Mouse (Mus musculus) spleen, adult 2 months (tissue): Measurements from ENCODE around the gene Rpgrip1l. TPM values are rescaled to one million over a fixed set of nuclear protein-coding genes. Genes with fewer than 3 reads are reported as not detected.

Experiments
- DNase-seq, 2 experiments: peaks; one replicate each; pipeline versions ENCODE4 v3.0.0 to v3.0.0-alpha.2; 2012 to 2021; ENCODE audit warnings: low spot score in 2 of 2, low read depth in 1 of 2
- H3K27ac ChIP-seq: fragments of 200-500 bp; 2 replicates; pipeline ENCODE4 v1.5.1; 2012; ENCODE audit warnings: low read length, inconsistent platforms; ENCODE audit not compliant: insufficient read depth
- H3K27me3 ChIP-seq: fragments of 200-500 bp; 2 replicates; pipeline ENCODE4 v1.6.1; 2012; ENCODE audit warnings: mild to moderate bottlenecking, moderate library complexity, low read length, inconsistent platforms; ENCODE audit not compliant: control insufficient read depth, insufficient read depth
- H3K36me3 ChIP-seq: fragments of 200-500 bp; 2 replicates; pipeline ENCODE4 v1.6.1; 2012; ENCODE audit warnings: mild to moderate bottlenecking, low read length, inconsistent platforms; ENCODE audit not compliant: control insufficient read depth, insufficient read depth
- H3K4me1 ChIP-seq: fragments of 200-500 bp; 2 replicates; pipeline ENCODE4 v1.6.1; 2011; ENCODE audit warnings: inconsistent platforms; ENCODE audit not compliant: control insufficient read depth, insufficient read depth, insufficient read length
- H3K4me3 ChIP-seq: fragments of 200-500 bp; 2 replicates; pipeline ENCODE4 v1.5.1; 2011; ENCODE audit warnings: mild to moderate bottlenecking, inconsistent platforms; ENCODE audit not compliant: insufficient read depth, insufficient read length; ENCODE audit errors: extremely low read depth
- CTCF ChIP-seq: fragments of 200-500 bp; IDR thresholded peaks from 2 replicates; pipeline ENCODE4 v1.5.1; 2011; ENCODE audit warnings: mild to moderate bottlenecking, inconsistent platforms; ENCODE audit not compliant: insufficient read depth, insufficient read length, insufficient replicate concordance; ENCODE audit errors: extremely low read depth
- POLR2A ChIP-seq: fragments of 200-500 bp; IDR thresholded peaks from 2 replicates; pipeline ENCODE4 v1.6.1; 2011; ENCODE audit warnings: low read depth, low read length, inconsistent platforms
- WGBS: fragments of 180-500 bp; shearing (Covaris S2); methylation state at CpG from one replicate; pipeline ENCODE4 v1.1.7; 2018; 5-methylcytosine and 5-hydroxymethylcytosine counted together
- polyA plus RNA-seq: library from polyadenylated mRNA; depleted of rRNA; stranded (reverse); fragments of >200 nt; gene quantifications from 2 replicates; pipeline ENCODE4 v1.2.3, GENCODE M21; 2012

Rpgrip1l gene
- polyA plus RNA-seq, 1 experiment, result 0.30 TPM

GRCm38 (mm10) chr8:91318938-91319729 is 6.1 kb upstream of the Rpgrip1l start:
- no peak overlapping the region for H3K27ac ChIP-seq
- no peak for TF ChIP-seq CTCF
- 88% methylated on average over 7 of the region's 7 CpGs for WGBS

GRCm38 (mm10) chr8:91317567-91318227 is 4.6 kb upstream of the Rpgrip1l start:
- no peak for TF ChIP-seq CTCF
- DNase-seq, result no peak
- whole genome bisulfite sequencing, result 79% methylated on average over 5 of the region's 5 CpGs
- Histone ChIP-seq H3K4me3 (no peak overlapping the region), H3K4me1 (no peaks in the 10 kb centered on the region; the same call in 1 of the 2 replicates), H3K27ac (no peak overlapping the region), H3K36me3 (no peaks in the 10 kb centered on the region), H3K27me3 (no peaks in the 10 kb centered on the region)

More at GRCm38 (mm10) chr8:91318938-91319729, 6.1 kb upstream of the Rpgrip1l start:
- Histone ChIP-seq H3K27me3 (no peaks in the 10 kb centered on the region), H3K36me3 (no peaks in the 10 kb centered on the region), H3K4me1 (no peaks in the 10 kb centered on the region; the same call in 1 of the 2 replicates), H3K4me3 (no peak overlapping the region)
- no peak for DNase-seq

- no peaks in the 10 kb centered on the region; the same call in 1 of the 2 replicates for H3K4me1 ChIP-seq
- no peaks in the 10 kb centered on the region for H3K36me3 ChIP-seq
- H3K4me3 ChIP-seq, result no peak overlapping the region
These were observed 720 bp downstream of the Rpgrip1l start for GRCm38 (mm10) chr8:91312342-91312741.

GRCm38 (mm10) chr8:91304481-91305386 is 8.3 kb downstream of the Rpgrip1l start:
- no peak for DNase-seq
- TF ChIP-seq POLR2A (no peak), CTCF (no peak)
- 94% methylated on average over 17 of the region's 17 CpGs for WGBS

More at GRCm38 (mm10) chr8:91312342-91312741, 720 bp downstream of the Rpgrip1l start:
- no peak for DNase-seq
- TF ChIP-seq POLR2A (no peak), CTCF (no peak)
- Histone ChIP-seq H3K27ac (no peak overlapping the region), H3K27me3 (no peaks in the 10 kb centered on the region)
- 44% methylated on average over 2 of the region's 2 CpGs for WGBS

GRCm38 (mm10) chr8:91298672-91299071 is 14.4 kb downstream of the Rpgrip1l start:
- no peaks in the 10 kb centered on the region for H3K36me3 ChIP-seq
- no peak overlapping the region for H3K4me3 ChIP-seq
- TF ChIP-seq CTCF, result no peak
- no peak for TF ChIP-seq POLR2A
- H3K27ac ChIP-seq, result no peak overlapping the region
- no peak for DNase-seq
- no peaks in the 10 kb centered on the region for H3K27me3 ChIP-seq
- 50% methylated on average over 2 of the region's 2 CpGs for WGBS
- H3K4me1 ChIP-seq, result no peaks in the 10 kb centered on the region

More at GRCm38 (mm10) chr8:91304481-91305386, 8.3 kb downstream of the Rpgrip1l start:
- Histone ChIP-seq H3K4me3 (no peak overlapping the region), H3K4me1 (no peaks in the 10 kb centered on the region), H3K27me3 (no peaks in the 10 kb centered on the region), H3K36me3 (0 out of 2 replicates have a peak, but pooled peaks cover 1% of the 10 kb centered on the region), H3K27ac (no peak overlapping the region)

- no peak for DNase-seq
- H3K4me1 ChIP-seq, result no peaks in the 10 kb centered on the region
- 97% methylated on average over 5 of the region's 5 CpGs for WGBS
- no peaks in the 10 kb centered on the region for H3K36me3 ChIP-seq
- H3K4me3 ChIP-seq, result no peak overlapping the region
- H3K27ac ChIP-seq, result no peak overlapping the region
- TF ChIP-seq CTCF (no peak), POLR2A (no peak)
- H3K27me3 ChIP-seq, result no peaks in the 10 kb centered on the region
These were observed 17.3 kb downstream of the Rpgrip1l start for GRCm38 (mm10) chr8:91295786-91296185.
